Mouse (Mus musculus) ovary, adult 18-20 months (tissue): ENCODE data around the gene Rora.

Experiments
- DNase-seq: peaks from one replicate; pipeline ENCODE4 v3.0.0; 2022; ENCODE audit warnings: low spot score, mixed read lengths

Rora gene

GRCm38 (mm10) chr9:69419476-69419875 lies 765.9 kb downstream of the Rora start:
- no peak for DNase-seq

GRCm38 (mm10) chr9:69430531-69430930 lies 776.9 kb downstream of the Rora start:
- no peak for DNase-seq

- DNase-seq, result no peak
Observed at GRCm38 (mm10) chr9:69431863-69432555, 778.4 kb downstream of the Rora start.

GRCm38 (mm10) chr9:69435194-69435593 lies 781.6 kb downstream of the Rora start:
- DNase-seq, result no peak

- DNase-seq, result no peak
Observed at GRCm38 (mm10) chr9:69435662-69436061, 782.1 kb downstream of the Rora start.
